Comparison of ENCODE assay signal across 8 mouse cellular contexts in genomic region chr5:101764554-101765347, GRCm38 (mm10). TPM values are rescaled to one million over a fixed set of nuclear protein-coding genes. Genes with fewer than 3 reads are reported as not detected.
DNase-seq lines count a peak whose midpoint lies in the region; ATAC-seq and TF ChIP-seq lines count a peak whose summit lies in the region.

Gene Cds1 (plus strand): TSS chr5:101765130.

- H3K4me3 ChIP-seq in heart, embryonic 12.5 days: peak within 1 kb of the TSS; percentile 82
- H3K4me3 ChIP-seq in kidney, postnatal 0 days (replicated peaks; ENCODE audit: low read depth, low read length): peak within 1 kb of the TSS; percentile 75
- H3K4me3 ChIP-seq in liver, embryonic 11.5 days (ENCODE audit: low read depth, low read length): peak within 1 kb of the TSS; percentile 66

- H3K4me1 ChIP-seq in heart, embryonic 12.5 days (replicated peaks): no peaks in the 10 kb centered on the region; the same call in 1 of the 2 replicates
- no peaks in the 10 kb centered on the region for H3K4me1 ChIP-seq in kidney, postnatal 0 days (replicated peaks; ENCODE audit: insufficient read depth, low read length)
- H3K4me1 ChIP-seq in liver, embryonic 11.5 days (replicated peaks; ENCODE audit: control insufficient read depth, insufficient read depth, low read length): 0 out of 2 replicates have a peak, but pooled peaks cover 2% of the 10 kb centered on the region

- ATAC-seq in CD4-positive, CD25-positive, alpha-beta regulatory T cell, adult 4 months: no peak
- peak; percentile 83 for ATAC-seq in heart, embryonic 12.5 days (ENCODE audit: insufficient number of reproducible peaks, low FRiP score)
- peak; percentile 87 for ATAC-seq in kidney, postnatal 0 days (replicated peaks; ENCODE audit: low FRiP score, low read depth)
- peak; percentile 78 for ATAC-seq in liver, embryonic 11.5 days (replicated peaks; ENCODE audit: low FRiP score)

- H3K36me3 ChIP-seq in heart, embryonic 12.5 days: no peaks in the 10 kb centered on the region
- no peaks in the 10 kb centered on the region for H3K36me3 ChIP-seq in kidney, postnatal 0 days (ENCODE audit: insufficient read depth, low read length)
- no peaks in the 10 kb centered on the region for H3K36me3 ChIP-seq in liver, embryonic 11.5 days (ENCODE audit: control insufficient read depth, insufficient read depth, low read length)
- H3K36me3 ChIP-seq in splenic B cell, adult 2 months (ENCODE audit: control insufficient read depth, insufficient read depth, low read length, poor library complexity, severe bottlenecking): no peaks in the 10 kb centered on the region

- H3K4me2 ChIP-seq in heart, embryonic 12.5 days: peak within 1 kb of the TSS; percentile 97
- peak within 1 kb of the TSS; percentile 100 for H3K4me2 ChIP-seq in kidney, postnatal 0 days (ENCODE audit: low read length)
- H3K4me2 ChIP-seq in liver, embryonic 11.5 days: peak within 1 kb of the TSS; percentile 95

- H3K27me3 ChIP-seq in heart, embryonic 12.5 days (replicated peaks): peaks cover 84% of the 10 kb centered on the region
- H3K27me3 ChIP-seq in kidney, postnatal 0 days (ENCODE audit: insufficient read depth, low read length): no peaks in the 10 kb centered on the region
- H3K27me3 ChIP-seq in liver, embryonic 11.5 days (replicated peaks; ENCODE audit: control insufficient read depth, insufficient read depth, low read length): peaks cover 60% of the 10 kb centered on the region
- H3K27me3 ChIP-seq in splenic B cell, adult 2 months (ENCODE audit: control insufficient read depth, insufficient read depth, low read length, poor library complexity, severe bottlenecking): no peaks in the 10 kb centered on the region

- peak within 1 kb of the TSS; percentile 76 for H3K9ac ChIP-seq in heart, embryonic 12.5 days
- H3K9ac ChIP-seq in kidney, postnatal 0 days (ENCODE audit: low read depth, low read length): peak within 1 kb of the TSS; percentile 71
- peak within 1 kb of the TSS; percentile 30; the same call in 1 of the 2 replicates for H3K9ac ChIP-seq in liver, embryonic 11.5 days (ENCODE audit: low read depth, low read length)

- no peak for TF ChIP-seq CTCF in kidney, postnatal 0 days (IDR thresholded peaks at IDR 0.05; ENCODE audit: low read depth)

- WGBS in heart, embryonic 12.5 days: under 1% methylated on average over 83 of the region's 91 CpGs
- WGBS in kidney, postnatal 0 days: under 1% methylated on average over 81 of the region's 91 CpGs
- under 1% methylated on average over 88 of the region's 91 CpGs for WGBS in liver, embryonic 11.5 days

- H3K9me3 ChIP-seq in heart, embryonic 12.5 days (replicated peaks): no peaks in the 10 kb centered on the region
- no peaks in the 10 kb centered on the region for H3K9me3 ChIP-seq in kidney, postnatal 0 days (replicated peaks; ENCODE audit: low read length)
- no peaks in the 10 kb centered on the region for H3K9me3 ChIP-seq in liver, embryonic 11.5 days (ENCODE audit: control insufficient read depth, low read length)

- H3K27ac ChIP-seq in heart, embryonic 12.5 days (ENCODE audit: poor library complexity, severe bottlenecking): no peak within 1 kb of the TSS
- H3K27ac ChIP-seq in kidney, postnatal 0 days: peak within 1 kb of the TSS; percentile 82
- no peak within 1 kb of the TSS for H3K27ac ChIP-seq in liver, embryonic 11.5 days (ENCODE audit: low read depth, low read length)

- DNase-seq in CD4-positive, CD25-positive, alpha-beta regulatory T cell, adult 2 months (ENCODE audit: low read depth, low spot score): peak; percentile 31
- peak; percentile 80 for DNase-seq in fat pad, adult 2 months (ENCODE audit: extremely low read depth, low read depth, low spot score)
- peak; percentile 65 for DNase-seq in kidney, postnatal 0 days (ENCODE audit: low spot score)
- DNase-seq in liver, embryonic 11.5 days (ENCODE audit: low spot score): peak; percentile 64
- DNase-seq in naive thymus-derived CD4-positive, alpha-beta T cell, adult 2 months (ENCODE audit: low read depth): peak; percentile 13
- peak; percentile 75 for DNase-seq in splenic B cell, adult 2 months (ENCODE audit: low read depth, low spot score)

RNA-seq across cellular contexts. Expression of gene Cds1, which starts in this region (rescaled TPM):
- not detected for polyA plus RNA-seq in CD4-positive, CD25-positive, alpha-beta regulatory T cell, adult 4 months (2017; shearing (Covaris generic))
- polyA plus RNA-seq in heart, embryonic 12.5 days (2016; fragmentation: Nextera tagmentation; extraction: Ambion mirVana): 0.42 and 0.75 TPM in 2 replicates
- 21.7 and 25.7 TPM in 2 replicates for polyA plus RNA-seq in kidney, postnatal 0 days (2015; fragmentation: Nextera tagmentation; extraction: Ambion mirVana)
- polyA plus RNA-seq in liver, embryonic 11.5 days (2014; fragmentation: Nextera tagmentation; extraction: Ambion mirVana): 0.23 and 0.36 TPM in 2 replicates

Comparison
In these comparisons a context has a peak if more than half of its experiments do, and no peak if none do; other contexts are left out.
1. RNA of gene Cds1 (polyA plus RNA-seq): 21.7 to 25.7 TPM in kidney, postnatal 0 days; 0.42 to 0.75 TPM in heart, embryonic 12.5 days, 0.23 to 0.36 TPM in liver, embryonic 11.5 days and not detected in CD4-positive, CD25-positive, alpha-beta regulatory T cell, adult 4 months; every median in the first group is over 10 times any median in the second.
2. Peak in ATAC-seq, H3K4me3 ChIP-seq, H3K9ac ChIP-seq and H3K4me2 ChIP-seq in heart, embryonic 12.5 days; RNA of the gene not detected or under 1 TPM.
3. Peak in DNase-seq, ATAC-seq, H3K4me3 ChIP-seq, H3K9ac ChIP-seq and H3K4me2 ChIP-seq in liver, embryonic 11.5 days; RNA of the gene not detected or under 1 TPM.
4. DNase-seq: peak in every context shown above with its lines; median percentile 80 in fat pad, adult 2 months; 75 in splenic B cell, adult 2 months; 65 in kidney, postnatal 0 days; 64 in liver, embryonic 11.5 days; 31 in CD4-positive, CD25-positive, alpha-beta regulatory T cell, adult 2 months; 13 in naive thymus-derived CD4-positive, alpha-beta T cell, adult 2 months.
5. Peak in every context shown above with its lines, with median percentiles within 50 percentile points of each other: H3K4me2 ChIP-seq, H3K4me3 ChIP-seq and H3K9ac ChIP-seq.